Mouse (Mus musculus) spleen, postnatal 36 days (tissue): ENCODE results near the gene Epha7.

ENCODE experiments used
- DNase-seq, 2 experiments: peaks; one replicate each; pipeline ENCODE4 v3.0.0; 2022; ENCODE audit warnings: low spot score in 2 of 2, mixed read lengths in 1 of 2

Epha7 gene

GRCm38 (mm10) chr4:28812691-28813289, at the start of gene Epha7:
TSS of gene Epha7 (plus strand) at chr4:28813131.
- DNase-seq: peak; percentile 62 to 69

GRCm38 (mm10) chr4:28783961-28784360, 29.0 kb upstream of the Epha7 start:
- DNase-seq: no peak

- DNase-seq: no peak
Observed at GRCm38 (mm10) chr4:28808800-28809199, 4.1 kb upstream of the Epha7 start.

GRCm38 (mm10) chr4:28809703-28810102, 3.2 kb upstream of the Epha7 start:
- no peak for DNase-seq

- no peak for DNase-seq
Observed at GRCm38 (mm10) chr4:28813551-28814475, 882 bp downstream of the Epha7 start.

GRCm38 (mm10) chr4:28814476-28814815, 1.5 kb downstream of the Epha7 start:
- no peak for DNase-seq

- no peak for DNase-seq
Observed at GRCm38 (mm10) chr4:28814816-28815620, 2.1 kb downstream of the Epha7 start.

GRCm38 (mm10) chr4:28815621-28815920, 2.6 kb downstream of the Epha7 start:
- no peak for DNase-seq

- DNase-seq: no peak
Observed at GRCm38 (mm10) chr4:28823616-28824015, 10.7 kb downstream of the Epha7 start.

- DNase-seq: no peak
Observed at GRCm38 (mm10) chr4:28824616-28825015, 11.7 kb downstream of the Epha7 start.

GRCm38 (mm10) chr4:28837669-28838068, 24.7 kb downstream of the Epha7 start:
- DNase-seq: no peak

- DNase-seq: no peak
Observed at GRCm38 (mm10) chr4:28846311-28846710, 33.4 kb downstream of the Epha7 start.

- no peak for DNase-seq
Observed at GRCm38 (mm10) chr4:28850388-28850787, 37.5 kb downstream of the Epha7 start.

- no peak for DNase-seq
Observed at GRCm38 (mm10) chr4:28862845-28863666, 50.1 kb downstream of the Epha7 start.

- DNase-seq: no peak
Observed at GRCm38 (mm10) chr4:28866411-28866810, 53.5 kb downstream of the Epha7 start.

- no peak for DNase-seq
Observed at GRCm38 (mm10) chr4:28871615-28872014, 58.7 kb downstream of the Epha7 start.

- no peak for DNase-seq
Observed at GRCm38 (mm10) chr4:28881271-28882044, 68.5 kb downstream of the Epha7 start.

- no peak for DNase-seq
Observed at GRCm38 (mm10) chr4:28889630-28890029, 76.7 kb downstream of the Epha7 start.

- DNase-seq: no peak
Observed at GRCm38 (mm10) chr4:28890102-28890501, 77.2 kb downstream of the Epha7 start.

- DNase-seq: no peak
Observed at GRCm38 (mm10) chr4:28895480-28895879, 82.5 kb downstream of the Epha7 start.

GRCm38 (mm10) chr4:28899373-28899772, 86.4 kb downstream of the Epha7 start:
- no peak for DNase-seq
